In genomic region chr10:79754856-79755516, GRCm38 (mm10) we compare ENCODE assay signal across 8 mouse cellular contexts. TPM values are rescaled to one million over a fixed set of nuclear protein-coding genes. Genes with fewer than 3 reads are reported as not detected.
DNase-seq lines count a peak whose midpoint lies in the region; ATAC-seq and TF ChIP-seq lines count a peak whose summit lies in the region.

Gene Fgf22, plus strand, starts transcription at chr10:79755076.

- H3K4me1 ChIP-seq in hindbrain, embryonic 15.5 days (replicated peaks), result peaks cover 11% of the 10 kb centered on the region
- no peaks in the 10 kb centered on the region for H3K4me1 ChIP-seq in lung, postnatal 0 days (ENCODE audit: insufficient read depth, low read depth, low read length)

- TF ChIP-seq CTCF in lung, postnatal 0 days (IDR thresholded peaks at IDR 0.05), result no peak

- H3K9me3 ChIP-seq in hindbrain, embryonic 15.5 days, result no peaks in the 10 kb centered on the region
- no peaks in the 10 kb centered on the region for H3K9me3 ChIP-seq in lung, postnatal 0 days (ENCODE audit: low read length)

- peaks cover 30% of the 10 kb centered on the region for H3K36me3 ChIP-seq in hindbrain, embryonic 15.5 days
- H3K36me3 ChIP-seq in lung, postnatal 0 days (ENCODE audit: insufficient read depth, low read length), result 0 out of 2 replicates have a peak, but pooled peaks cover 10% of the 10 kb centered on the region

- no peak within 1 kb of the TSS for H3K27ac ChIP-seq in hindbrain, embryonic 15.5 days (replicated peaks)
- H3K27ac ChIP-seq in lung, postnatal 0 days (ENCODE audit: low read length), result no peak within 1 kb of the TSS

- no peak for TF ChIP-seq EP300 in lung, postnatal 0 days (IDR thresholded peaks at IDR 0.05)

- peak within 1 kb of the TSS; percentile 65 for H3K4me2 ChIP-seq in hindbrain, embryonic 15.5 days
- peak within 1 kb of the TSS; percentile 47 for H3K4me2 ChIP-seq in lung, postnatal 0 days (replicated peaks; ENCODE audit: low read depth, low read length)

- H3K9ac ChIP-seq in hindbrain, embryonic 15.5 days, result peak within 1 kb of the TSS; percentile 41
- H3K9ac ChIP-seq in lung, postnatal 0 days (replicated peaks; ENCODE audit: low read depth), result no peak within 1 kb of the TSS

- H3K4me3 ChIP-seq in hindbrain, embryonic 15.5 days, result peak within 1 kb of the TSS; percentile 37
- H3K4me3 ChIP-seq in lung, postnatal 0 days (ENCODE audit: low read depth, low read length), result no peak within 1 kb of the TSS

- no peaks in the 10 kb centered on the region for H3K27me3 ChIP-seq in hindbrain, embryonic 15.5 days
- no peaks in the 10 kb centered on the region for H3K27me3 ChIP-seq in lung, postnatal 0 days (replicated peaks; ENCODE audit: insufficient read depth, low read length)

- WGBS in hindbrain, embryonic 15.5 days, result 2% methylated on average over 36 of the region's 36 CpGs
- WGBS in lung, postnatal 0 days, result 1% methylated on average over 36 of the region's 36 CpGs

- ATAC-seq in hindbrain, embryonic 15.5 days (ENCODE audit: low FRiP score, low read depth), result peak; percentile 80
- peak; percentile 86 for ATAC-seq in lung, postnatal 0 days

- DNase-seq in adrenal gland, postnatal 25 days, result peak; percentile 85
- peak; percentile 56 to 78 for DNase-seq in cerebellum, postnatal 4 days (ENCODE audit: low spot score in 2 of 2)
- DNase-seq in gastrocnemius, adult 18-20 months (ENCODE audit: low spot score), result peak; percentile 64
- peak; percentile 56 to 57 for DNase-seq in layer of hippocampus, postnatal 36 days
- DNase-seq in lung, postnatal 0 days (ENCODE audit: low spot score), result peak; percentile 54
- DNase-seq in retina, adult 2 months (ENCODE audit: low read depth, low spot score), result peak; percentile 39
- DNase-seq in T-cell, adult 2 months (ENCODE audit: low spot score), result no peak

RNA-seq across cellular contexts. Expression of gene Fgf22, which starts in this region (rescaled TPM):
- not detected in 2 replicates for total RNA-seq in adrenal gland, postnatal 25 days (2021)
- total RNA-seq in gastrocnemius, adult 18-20 months (2021), result not detected
- polyA plus RNA-seq in hindbrain, embryonic 15.5 days (2015; fragmentation: Nextera tagmentation; extraction: Ambion mirVana), result 2.2 and 2.4 TPM in 2 replicates
- 1 to 10 TPM; 1.1 to 1.3 TPM for total RNA-seq in layer of hippocampus, postnatal 36 days (2021)
- polyA plus RNA-seq in lung, postnatal 0 days (2015; fragmentation: Nextera tagmentation; extraction: Ambion mirVana), result 0.18 TPM in 1 of 2 replicates, not detected in the other

Comparison
In these comparisons a context has a peak if more than half of its experiments do, and no peak if none do; other contexts are left out.
1. Peak in DNase-seq in adrenal gland, postnatal 25 days; RNA of the gene not detected or under 1 TPM.
2. Peak in DNase-seq in gastrocnemius, adult 18-20 months; RNA of the gene not detected or under 1 TPM.
3. Peak in DNase-seq, ATAC-seq and H3K4me2 ChIP-seq in lung, postnatal 0 days; RNA of the gene not detected or under 1 TPM.